Mouse (Mus musculus) adrenal gland, postnatal 10 days (tissue): Measurements from ENCODE around the gene Lamb1. TPM values are rescaled to one million over a fixed set of nuclear protein-coding genes. Genes with fewer than 3 reads are reported as not detected.

Experiments
- DNase-seq: peaks from one replicate; pipeline ENCODE4 v3.0.0; 2021; ENCODE audit warnings: mixed read lengths
- total RNA-seq, 2 experiments: library from RNA; stranded (reverse); gene quantifications; 2 replicates each; pipeline ENCODE4 v1.2.3; 2021

The Lamb1 gene
- total RNA-seq, 2 experiments from 2014 or later, result 147 to 165 TPM

DNA sequence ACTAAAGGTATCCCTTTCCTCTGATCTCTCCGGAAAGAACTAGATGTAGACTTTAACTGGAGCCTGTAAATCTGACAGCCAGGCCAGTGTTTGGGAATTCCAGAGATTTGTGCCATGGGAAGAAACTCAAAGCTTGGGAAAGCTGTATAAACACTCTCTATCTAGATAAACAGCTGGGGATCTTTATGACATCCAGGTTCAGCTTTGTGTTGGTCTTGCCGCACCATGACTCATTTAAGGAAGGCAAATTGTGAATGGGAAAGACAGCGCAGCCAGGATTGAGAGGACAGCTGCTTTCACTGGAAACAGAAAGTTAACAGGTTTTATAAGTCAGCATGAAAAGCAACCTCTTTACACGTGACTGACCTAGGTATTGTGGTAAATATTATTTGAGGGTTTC is 12.8 kb upstream of the Lamb1 start:
- DNase-seq, result no peak

DNA sequence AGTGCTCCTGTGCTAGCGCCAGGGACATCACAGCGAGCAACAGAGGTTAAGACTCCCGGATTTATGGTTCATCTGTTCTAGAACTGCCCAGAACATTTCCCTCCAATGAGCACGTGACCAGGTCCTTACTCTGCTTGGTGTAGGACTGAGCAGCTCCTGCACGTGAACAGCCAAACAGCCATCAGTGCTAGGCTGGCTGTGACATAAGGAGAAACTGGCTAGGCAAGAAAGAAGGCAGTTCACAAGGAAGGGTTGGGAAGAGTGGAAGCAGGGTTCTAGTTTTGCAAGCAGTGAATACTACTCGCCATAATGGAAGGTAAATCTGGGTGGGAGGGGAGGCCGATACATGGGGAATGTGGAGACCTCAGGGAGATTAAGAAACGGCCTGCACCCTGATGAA is 10.1 kb upstream of the Lamb1 start:
- no peak for DNase-seq

DNA sequence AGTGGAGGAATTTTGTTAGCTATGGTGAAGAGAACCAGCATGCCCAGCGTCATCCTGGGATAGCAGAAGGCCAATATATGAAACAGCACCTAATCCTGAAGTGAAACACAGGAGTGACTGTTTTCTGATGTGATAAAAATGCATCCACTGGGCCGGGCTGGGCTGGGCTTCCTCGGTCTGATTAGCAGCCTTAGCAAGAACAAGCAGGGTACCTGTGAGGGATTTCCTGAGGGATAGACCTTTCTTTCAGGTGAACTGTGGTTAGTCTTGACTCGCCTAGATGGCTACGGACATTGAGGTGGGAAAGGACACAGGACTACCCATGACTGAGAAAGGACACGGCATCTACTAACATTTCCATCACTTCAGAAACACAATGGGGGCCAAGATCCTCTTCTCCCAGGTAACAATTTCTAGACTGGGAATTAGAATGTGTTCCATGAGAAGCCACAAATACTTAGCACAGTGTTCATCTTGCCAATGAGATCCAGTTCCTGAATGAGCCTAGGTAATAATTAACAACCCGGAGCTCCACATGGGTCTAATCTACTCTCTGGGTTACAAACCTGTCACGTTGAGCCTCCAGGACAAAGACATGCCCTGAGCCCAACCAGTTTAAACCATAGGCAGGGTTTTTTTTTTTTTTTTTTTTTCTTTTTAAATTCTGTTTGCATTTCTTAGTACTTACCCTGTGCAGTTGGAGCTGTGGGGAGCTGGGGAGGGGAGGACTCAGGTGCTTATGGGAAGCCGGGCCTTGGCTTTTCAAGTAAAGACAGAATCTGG is 8.7 kb upstream of the Lamb1 start:
- no peak for DNase-seq

DNA sequence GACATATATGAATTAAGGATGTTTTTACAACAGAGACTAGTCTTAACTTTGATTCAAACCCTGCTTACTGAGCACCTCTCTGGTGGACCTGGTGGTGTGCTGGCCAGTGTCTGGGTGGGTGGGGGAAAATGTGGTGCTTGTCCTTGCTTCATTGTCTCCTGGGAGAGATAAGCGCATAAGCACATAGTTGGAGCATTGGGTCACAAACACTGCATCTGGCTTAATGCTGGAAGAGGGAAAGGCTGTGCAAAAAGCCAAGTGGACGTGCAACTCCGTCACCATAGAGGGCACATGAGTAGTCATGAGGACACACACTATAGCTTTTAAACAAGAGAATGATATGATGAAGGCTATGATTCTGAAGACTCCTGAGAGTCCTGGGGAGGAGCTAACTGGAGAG is 3.2 kb upstream of the Lamb1 start:
- no peak for DNase-seq

- no peak for DNase-seq
Observed at GRCm38 (mm10) chr12:31263921-31264320, 1.1 kb upstream of the Lamb1 start.

DNA sequence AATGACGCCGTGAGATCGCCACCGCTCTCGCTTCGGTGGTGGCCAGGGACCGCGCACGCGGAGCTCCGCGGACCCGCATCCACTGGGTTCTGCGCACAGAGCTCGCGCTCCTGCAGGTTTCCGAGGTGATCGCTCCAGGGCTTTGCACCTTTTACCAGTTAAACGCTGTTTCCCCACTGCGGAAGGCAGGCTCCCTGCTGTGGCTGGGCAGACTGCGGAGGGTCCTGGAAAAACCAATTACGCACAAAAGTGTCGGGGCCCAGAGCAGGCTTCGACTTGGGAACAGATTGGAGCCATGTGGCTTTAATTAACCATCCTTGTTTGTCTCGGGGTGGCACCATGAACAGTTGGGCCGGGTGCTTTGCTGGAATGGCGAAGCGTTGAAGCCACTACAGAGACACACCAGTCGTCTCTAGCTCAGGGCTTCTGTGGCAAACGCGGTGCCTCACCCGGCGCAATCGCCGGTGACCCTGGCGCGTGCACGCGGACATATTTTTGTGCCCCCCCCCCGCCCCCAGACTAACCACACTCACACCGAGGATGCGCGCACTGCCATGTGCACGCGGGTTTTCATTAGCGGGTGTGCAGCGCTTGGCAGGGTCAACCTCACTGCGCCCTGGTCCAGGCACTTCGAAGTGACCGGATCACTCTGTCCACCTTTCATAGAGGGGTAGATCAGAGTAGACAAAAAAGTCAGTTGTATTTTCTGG is 843 bp downstream of the Lamb1 start:
- peak; percentile 56 for DNase-seq

DNA sequence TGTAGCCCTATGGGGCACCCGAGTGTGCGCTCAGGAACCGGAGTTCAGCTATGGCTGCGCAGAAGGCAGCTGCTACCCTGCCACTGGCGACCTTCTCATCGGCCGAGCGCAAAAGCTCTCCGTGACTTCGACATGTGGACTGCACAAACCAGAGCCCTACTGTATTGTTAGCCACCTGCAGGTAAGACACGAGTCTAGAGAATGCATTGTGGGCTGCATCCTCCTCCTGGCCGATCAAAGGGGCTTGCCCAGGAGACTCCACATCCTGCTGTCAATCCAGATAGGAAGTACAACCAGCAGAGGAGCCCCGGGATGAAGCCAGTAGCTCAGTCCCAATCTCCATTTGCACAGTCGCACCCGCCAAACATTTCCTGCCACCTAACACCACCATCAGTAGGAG is 1.7 kb downstream of the Lamb1 start:
- no peak for DNase-seq

DNA sequence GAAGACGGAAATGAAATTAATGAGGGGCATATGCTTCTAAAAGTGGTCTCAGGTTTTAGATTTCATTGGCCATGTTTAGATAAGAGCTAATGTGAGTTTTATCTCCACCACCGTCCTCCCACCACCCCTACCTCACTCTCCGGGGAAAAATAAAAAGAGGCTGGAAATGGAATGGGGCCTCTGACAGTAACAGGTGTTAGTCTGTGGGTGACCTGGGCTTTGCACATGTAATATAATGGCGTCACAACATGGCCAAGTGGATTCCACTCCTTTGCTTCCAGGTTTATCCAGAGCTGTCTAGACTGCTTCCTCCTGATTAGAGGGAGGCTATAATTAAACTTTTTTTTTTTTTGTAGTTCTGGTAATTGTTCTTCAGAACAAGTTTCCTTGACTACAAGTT is 2.3 kb downstream of the Lamb1 start:
- no peak for DNase-seq

GRCm38 (mm10) chr12:31268315-31268714 is 3.3 kb downstream of the Lamb1 start:
- no peak for DNase-seq

DNA sequence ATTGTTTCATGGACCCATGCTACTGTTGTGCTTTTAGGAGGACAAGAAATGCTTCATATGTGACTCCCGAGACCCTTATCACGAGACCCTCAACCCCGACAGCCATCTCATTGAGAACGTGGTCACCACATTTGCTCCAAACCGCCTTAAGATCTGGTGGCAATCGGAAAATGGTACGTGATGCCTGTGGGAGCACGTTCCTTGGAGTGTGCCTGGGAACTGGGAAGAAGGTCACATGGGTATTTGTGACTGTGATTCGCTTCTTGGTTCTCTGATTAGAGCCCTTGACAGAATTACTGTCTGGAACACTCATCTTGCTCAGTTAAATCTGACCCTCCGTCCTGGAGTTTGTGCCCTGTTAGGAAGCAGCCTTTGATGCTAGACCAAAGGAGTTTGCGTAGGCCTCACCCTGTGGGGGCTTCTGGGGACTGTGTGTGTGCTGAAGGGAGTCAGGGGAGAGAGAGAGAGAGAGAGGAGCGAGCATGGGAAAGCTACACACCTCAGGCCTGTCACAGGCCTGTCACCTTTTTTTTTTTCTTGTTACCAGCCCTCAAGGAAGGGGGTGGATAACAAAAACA is 4.1 kb downstream of the Lamb1 start:
- no peak for DNase-seq

- DNase-seq, result no peak
Observed at GRCm38 (mm10) chr12:31270361-31270760, 5.3 kb downstream of the Lamb1 start.

GRCm38 (mm10) chr12:31270776-31271175 is 5.7 kb downstream of the Lamb1 start:
- DNase-seq, result no peak

GRCm38 (mm10) chr12:31271361-31272011 is 6.5 kb downstream of the Lamb1 start:
- DNase-seq, result peak; percentile 68

DNA sequence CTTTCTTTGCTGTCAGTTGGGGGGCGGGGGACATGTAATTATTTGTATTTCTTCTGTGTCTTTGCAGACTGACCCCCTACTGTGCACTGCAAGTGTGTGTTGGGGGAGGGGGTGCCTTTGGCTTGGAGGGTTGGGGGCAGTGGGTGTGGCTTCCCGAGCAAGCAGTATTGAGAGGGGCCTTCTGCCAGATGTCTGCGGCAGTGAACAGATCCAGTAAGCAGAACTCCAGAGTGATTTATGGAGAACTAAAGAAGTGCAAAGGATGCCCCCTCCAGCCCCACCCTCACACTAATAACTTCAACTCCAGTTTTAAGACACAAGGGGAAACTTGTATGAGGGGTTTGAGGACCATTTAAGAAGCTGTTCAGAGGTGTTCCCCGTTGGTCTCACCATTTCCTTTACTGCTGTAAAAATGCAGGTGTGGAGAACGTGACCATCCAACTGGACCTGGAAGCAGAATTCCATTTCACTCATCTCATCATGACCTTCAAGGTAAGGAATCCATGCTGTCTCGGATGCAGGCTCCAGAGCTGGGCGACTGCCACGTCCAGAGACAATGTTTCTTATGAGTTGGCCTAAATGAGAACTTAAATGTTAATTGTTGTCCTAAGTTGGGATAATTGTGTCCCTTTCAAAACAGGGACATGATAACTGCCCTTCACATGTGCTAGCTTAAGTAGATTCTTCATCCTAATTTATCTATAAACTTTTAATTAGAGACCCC is 7.1 kb downstream of the Lamb1 start:
- DNase-seq, result no peak

GRCm38 (mm10) chr12:31272846-31273245 is 7.8 kb downstream of the Lamb1 start:
- no peak for DNase-seq

GRCm38 (mm10) chr12:31273646-31274045 is 8.6 kb downstream of the Lamb1 start:
- DNase-seq, result no peak

DNA sequence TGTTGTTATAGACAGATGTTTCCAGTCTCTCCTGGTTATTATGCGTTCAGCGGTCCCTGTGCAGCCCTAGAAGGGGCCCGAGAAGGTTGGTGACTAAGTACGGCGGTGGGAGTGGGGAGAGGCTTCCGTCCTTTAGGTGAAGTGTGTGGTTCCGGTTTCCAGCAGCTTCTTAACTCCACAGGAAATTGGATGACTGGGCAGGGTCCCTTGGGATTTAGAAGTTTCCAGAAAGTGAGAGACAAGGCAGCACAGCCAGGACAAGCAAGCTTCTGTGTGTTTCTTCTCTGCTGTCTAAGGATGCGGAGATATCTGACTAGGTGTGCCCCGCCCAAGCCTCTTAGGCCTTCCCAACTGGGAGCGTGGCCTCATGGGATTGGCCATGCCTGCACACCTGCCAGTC is 10.4 kb downstream of the Lamb1 start:
- DNase-seq, result no peak

DNA sequence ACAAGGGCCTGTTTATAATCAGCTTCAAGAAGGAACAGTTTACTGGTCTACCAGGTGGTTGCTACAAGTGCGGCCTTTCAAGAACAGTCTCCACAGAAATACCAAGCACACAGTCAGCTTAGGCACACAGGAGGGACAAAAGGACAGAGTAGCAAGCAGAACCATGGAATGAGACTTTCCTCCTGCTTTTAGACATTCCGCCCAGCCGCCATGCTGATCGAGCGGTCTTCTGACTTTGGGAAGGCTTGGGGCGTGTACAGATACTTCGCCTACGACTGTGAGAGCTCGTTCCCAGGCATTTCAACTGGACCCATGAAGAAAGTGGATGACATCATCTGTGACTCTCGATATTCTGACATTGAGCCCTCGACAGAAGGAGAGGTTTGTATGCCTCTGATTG is 13.2 kb downstream of the Lamb1 start:
- no peak for DNase-seq

GRCm38 (mm10) chr12:31280318-31280717 is 15.3 kb downstream of the Lamb1 start:
- no peak for DNase-seq

DNA sequence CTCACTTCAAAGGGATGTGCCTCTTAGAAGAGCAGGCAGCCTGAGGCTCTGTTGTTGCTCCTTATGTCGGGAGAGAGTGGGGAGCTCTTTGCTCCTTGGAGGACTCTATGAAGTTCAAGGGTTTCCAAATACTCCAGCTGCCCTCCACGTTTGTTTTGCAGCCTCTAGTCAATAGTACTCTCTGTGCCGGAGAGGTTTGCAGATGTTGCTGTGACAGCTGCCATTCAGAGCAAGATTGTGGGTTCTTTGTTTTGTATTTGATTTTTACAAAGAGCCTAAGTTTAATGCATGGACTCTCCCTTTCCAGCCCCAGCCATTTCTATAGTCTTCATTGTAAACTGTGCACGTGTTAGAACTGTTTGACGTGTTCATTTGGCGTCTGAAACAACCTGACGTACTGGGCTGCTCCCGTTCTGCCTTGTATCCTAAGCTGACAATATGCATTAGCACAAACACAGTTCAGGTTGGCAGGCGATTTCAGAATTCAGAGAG is 16.1 kb downstream of the Lamb1 start:
- DNase-seq, result no peak

DNA sequence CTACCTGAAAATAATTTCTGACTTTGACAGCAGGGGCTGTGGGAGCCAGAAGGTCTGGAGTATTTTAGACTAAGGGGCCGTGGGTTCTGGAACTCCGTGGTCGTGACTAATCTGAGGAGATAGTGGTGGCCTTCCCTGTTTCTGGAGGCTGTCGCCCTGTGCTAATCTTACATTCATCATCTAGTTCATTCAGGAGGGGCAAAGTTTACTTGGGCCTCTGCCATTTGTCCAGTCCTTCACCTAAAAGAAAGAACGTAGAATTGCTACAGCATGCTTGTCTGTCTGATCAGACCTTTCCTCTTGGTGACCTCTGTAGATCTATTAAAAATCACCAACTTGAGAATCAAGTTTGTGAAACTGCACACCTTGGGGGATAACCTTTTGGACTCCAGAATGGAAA is 17.2 kb downstream of the Lamb1 start:
- no peak for DNase-seq

- DNase-seq, result no peak
Observed at GRCm38 (mm10) chr12:31283131-31283530, 18.1 kb downstream of the Lamb1 start.
